ENCODE assay signal across 9 mouse cellular contexts in the genomic region with DNA sequence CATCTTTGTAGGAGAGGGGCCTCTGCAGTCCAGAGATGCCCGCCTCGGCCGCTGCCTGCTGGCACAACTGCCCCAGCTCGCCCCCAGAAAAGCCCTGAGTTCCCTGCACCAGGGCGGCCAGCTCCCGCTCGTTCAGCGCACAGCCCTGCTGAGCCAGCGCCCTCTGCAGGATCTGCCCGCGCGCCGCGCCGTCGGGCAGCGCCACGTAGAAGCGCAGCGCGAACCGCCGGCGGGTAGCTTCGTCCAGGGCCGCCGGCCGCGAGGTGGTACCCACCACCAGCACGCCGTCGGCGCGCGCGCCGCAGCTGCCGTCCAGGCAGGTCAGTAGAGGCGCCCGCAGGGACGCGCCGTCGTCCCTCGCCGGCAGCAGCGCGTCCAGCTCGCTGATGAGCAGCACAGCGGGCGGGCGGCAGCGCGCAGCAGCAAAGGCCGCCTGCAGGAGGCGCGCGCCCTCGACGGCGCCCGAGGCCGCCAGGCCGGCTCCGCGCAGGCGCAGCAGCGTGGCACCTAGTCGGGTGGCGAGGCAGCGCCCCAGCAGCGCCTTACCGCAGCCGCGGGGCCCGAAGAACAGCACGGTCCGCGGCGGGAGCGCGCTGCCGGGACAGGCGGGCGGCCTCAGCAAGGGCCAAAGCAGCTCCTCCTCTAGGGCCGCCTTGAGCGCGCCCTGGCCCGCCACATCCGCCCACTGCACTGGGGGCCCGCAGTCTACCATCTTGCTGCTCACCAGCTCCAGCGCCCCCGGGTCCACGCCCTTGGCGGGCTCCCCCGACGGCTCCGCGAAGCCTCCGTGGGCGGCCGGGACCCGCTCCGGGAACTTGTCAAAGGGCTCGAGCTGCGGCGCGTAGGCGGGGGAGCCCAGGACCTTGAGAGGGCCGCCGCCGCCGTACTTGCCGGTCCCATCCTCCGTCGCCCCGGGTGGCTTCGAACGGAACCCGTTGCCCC. TPM values are rescaled to one million over a fixed set of nuclear protein-coding genes. Genes with fewer than 3 reads are reported as not detected.
DNase-seq lines count a peak whose midpoint lies in the region; ATAC-seq and TF ChIP-seq lines count a peak whose summit lies in the region.
"Had no signal": no experiment of that assay in that cellular context is flagged by ENCODE, and none has a peak within 500 bp of the region (broad histone marks: within the 10 kb centered on the region; RNA-seq: fewer than 3 reads in every experiment).

No protein-coding gene starts in this region.

- no peaks in the 10 kb centered on the region for H3K27me3 ChIP-seq in testis, adult 2 months (ENCODE audit: control insufficient read depth, insufficient read depth, low read length)

- no peak for ATAC-seq in CD4-positive, CD25-positive, alpha-beta regulatory T cell, adult 4 months
- ATAC-seq in inflammation-experienced regulatory T-cells, adult 6 months: no peak
- no peak for ATAC-seq in cerebellum, adult (ENCODE audit: insufficient number of reproducible peaks, low FRiP score, low TSS enrichment)

- DNase-seq in CD4-positive, CD25-positive, alpha-beta regulatory T cell, adult 2 months (ENCODE audit: low read depth, low spot score): peak; percentile 60
- peak; percentile 89 for DNase-seq in ZHBTc4 (ENCODE audit: low read depth, low spot score)
- peak; percentile 48 for DNase-seq in heart, postnatal 4 days
- peak; percentile 37 for DNase-seq in lung, postnatal 14 days

- no peak for TF ChIP-seq POLR2A in testis, adult 2 months (IDR thresholded peaks at IDR 0.05; ENCODE audit: control insufficient read depth, low read depth, low read length)

- no peak for TF ChIP-seq CTCF in testis, adult 2 months (IDR thresholded peaks at IDR 0.05; ENCODE audit: control insufficient read depth, insufficient read depth, insufficient replicate concordance, low read depth, low read length)

- no peak overlapping the region for H3K27ac ChIP-seq in testis, adult 2 months (ENCODE audit: control insufficient read depth, insufficient read depth, low read depth, low read length)

- H3K4me3 ChIP-seq in testis, adult 2 months (ENCODE audit: control insufficient read depth, low read depth, low read length): peak overlapping the region; percentile 59

- no peaks in the 10 kb centered on the region for H3K36me3 ChIP-seq in testis, adult 2 months (ENCODE audit: control insufficient read depth, insufficient read depth, low read length)

- H3K4me1 ChIP-seq in testis, adult 2 months (ENCODE audit: control insufficient read depth, insufficient read depth, low read length): peaks cover 17% of the 10 kb centered on the region

RNA-seq across cellular contexts. Expression of gene Gm47841, which starts 5.6 kb away (rescaled TPM):
- not detected for polyA plus RNA-seq in CD4-positive, CD25-positive, alpha-beta regulatory T cell, adult 4 months (2017; shearing (Covaris generic))
- under 1 TPM; 0.26 to 0.68 TPM for total RNA-seq in heart, postnatal 4 days (2021)
- polyA plus RNA-seq in testis, adult 2 months (2012; rRNA removed): 79.8 and 97.0 TPM in 2 replicates
- not detected for polyA plus RNA-seq in inflammation-experienced regulatory T-cells, adult 6 months (2017; shearing (Covaris generic))
- total RNA-seq: common myeloid progenitor, adult 5-6 weeks had no signal

RNA-seq across cellular contexts. Expression of gene Fignl2, which starts 25.5 kb away (rescaled TPM):
- not detected for polyA plus RNA-seq in CD4-positive, CD25-positive, alpha-beta regulatory T cell, adult 4 months (2017; shearing (Covaris generic))
- 1 to 10 TPM; 3.2 to 4.2 TPM for total RNA-seq in heart, postnatal 4 days (2021)
- polyA plus RNA-seq in testis, adult 2 months (2012; rRNA removed): 0.44 and 0.46 TPM in 2 replicates
- not detected for polyA plus RNA-seq in inflammation-experienced regulatory T-cells, adult 6 months (2017; shearing (Covaris generic))
- total RNA-seq: common myeloid progenitor, adult 5-6 weeks had no signal

Comparison
In these comparisons a context has a peak if more than half of its experiments do, and no peak if none do; other contexts are left out.
1. DNase-seq: peak in every context shown above with its lines; median percentile 89 in ZHBTc4; 60 in CD4-positive, CD25-positive, alpha-beta regulatory T cell, adult 2 months; 48 in heart, postnatal 4 days; 37 in lung, postnatal 14 days.
2. RNA of gene Gm47841, which starts 5.6 kb away (polyA plus RNA-seq): 79.8 to 97.0 TPM in testis, adult 2 months; not detected in CD4-positive, CD25-positive, alpha-beta regulatory T cell, adult 4 months and not detected in inflammation-experienced regulatory T-cells, adult 6 months; every median in the first group is over 10 times any median in the second.